Comparison of ENCODE assay signal across 1 mouse cellular context in the genomic region with DNA sequence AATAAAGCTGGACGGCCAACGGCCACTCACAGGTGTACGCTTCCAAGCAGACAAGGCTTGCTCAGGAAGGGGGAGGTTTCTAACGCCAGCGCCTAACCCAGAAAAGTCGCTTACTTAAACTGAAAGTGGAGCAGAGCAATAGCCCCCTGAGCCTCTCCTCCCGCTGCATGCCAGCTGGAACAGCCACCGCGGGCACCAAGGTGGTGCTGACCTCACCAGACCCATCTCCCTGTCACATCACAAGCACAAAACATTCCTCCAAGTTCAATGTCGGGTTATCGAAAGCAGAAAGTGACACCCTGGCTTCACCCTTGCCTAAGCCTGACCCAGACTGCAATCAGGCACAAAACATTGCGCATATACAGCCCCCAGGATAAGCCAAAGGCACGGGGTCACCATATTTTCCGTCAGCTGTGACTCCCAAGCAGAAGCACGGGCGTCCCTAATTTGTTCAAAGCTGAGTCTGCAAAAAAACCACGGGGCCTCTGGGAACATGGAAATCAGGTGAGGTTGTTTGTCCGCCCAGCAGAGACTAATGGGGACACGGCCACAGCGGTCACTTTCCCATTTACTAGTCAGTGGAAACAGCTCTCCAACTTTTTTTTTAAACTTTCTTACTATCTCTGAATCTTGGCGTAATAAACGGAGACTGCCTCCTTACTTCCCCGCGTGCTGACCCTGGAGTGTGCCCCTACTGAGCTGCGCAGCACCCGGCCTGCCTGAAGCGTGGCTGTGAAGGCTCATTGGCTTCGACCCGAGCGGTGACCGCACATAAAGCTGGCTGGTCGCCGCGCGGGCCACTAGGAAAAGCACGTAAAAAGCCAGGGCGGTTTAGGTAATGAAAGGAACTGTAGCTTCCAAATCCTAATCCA.
TF ChIP-seq lines count a peak whose summit lies in the region.

No protein-coding gene starts in this region.

TF ChIP-seq in MEL, 35 proteins besides CTCF, POLR2A, EP300 and RAD21 (continued from another document):
- TF ChIP-seq POLR2AphosphoS5 (IDR thresholded peaks at IDR 0.05; ENCODE audit: borderline replicate concordance, low read depth, low read length) (no peak), MAX (IDR thresholded peaks at IDR 0.05; ENCODE audit: low read length) (peak; percentile 43), MAZ (IDR thresholded peaks at IDR 0.05; ENCODE audit: low read depth, low read length) (0 out of 2 replicates have a peak, but pooled peaks have one; percentile 7), NELFE (IDR thresholded peaks at IDR 0.05; ENCODE audit: low read depth, low read length) (no peak; the same call in 1 of the 2 replicates), SMC3 (IDR thresholded peaks at IDR 0.05; ENCODE audit: low read depth, low read length) (0 out of 2 replicates have a peak, but pooled peaks have one; percentile 4), BHLHE40 (IDR thresholded peaks at IDR 0.05; ENCODE audit: borderline replicate concordance, low read depth, low read length) (no peak), E2F4 (IDR thresholded peaks at IDR 0.05; ENCODE audit: borderline replicate concordance, low read depth, low read length) (no peak), MEF2A (IDR thresholded peaks at IDR 0.05; ENCODE audit: extremely low read depth, insufficient replicate concordance, low read depth, low read length, poor library complexity, severe bottlenecking) (no peak), MXI1 (IDR thresholded peaks at IDR 0.05; ENCODE audit: low read depth, low read length) (peak; percentile 61), MAFK (IDR thresholded peaks at IDR 0.05; ENCODE audit: borderline replicate concordance, low read depth, low read length) (peak; percentile 62; the same call in 1 of the 2 replicates), ZNF384 (IDR thresholded peaks at IDR 0.05; ENCODE audit: low read depth, low read length) (peak; percentile 71; the same call in 1 of the 2 replicates), JUND (IDR thresholded peaks at IDR 0.05; ENCODE audit: low read depth, low read length) (no peak)
